Mouse (Mus musculus) gastrocnemius, postnatal 4 days (tissue): Measurements from ENCODE around the gene Zfp282. TPM values are rescaled to one million over a fixed set of nuclear protein-coding genes. Genes with fewer than 3 reads are reported as not detected.
"Not testable (repeated sequence)": the region's sequence is repeated elsewhere in the genome, so short reads cannot be mapped to it uniquely, and the experiment has no call there.

Experiments
- DNase-seq, 2 experiments: peaks; one replicate each; pipeline ENCODE4 v3.0.0; 2021 to 2022; ENCODE audit warnings: low spot score in 2 of 2, mixed read lengths in 2 of 2
- long read RNA-seq, 2 experiments: library from polyadenylated mRNA; stranded (forward); transcript quantifications; one replicate each; pipeline ENCODE4 v2.0.0; 2021
- total RNA-seq, 2 experiments: library from RNA; stranded (reverse); gene quantifications; 2 replicates each; pipeline ENCODE4 v1.2.3; 2021

Zfp282 gene
- 10 to 100 TPM; 14.2 to 15.2 TPM for total RNA-seq
- long read RNA-seq, experiment 1, full-length matches to known transcripts, result 19 of 26 reads
- long read RNA-seq, experiment 1, partial matches to known transcripts, result 5 of 26 reads
- long read RNA-seq, experiment 1, other reads (novel, unspliced or antisense), result 2 of 26 reads
- long read RNA-seq, experiment 2, full-length matches to known transcripts, result 24 of 42 reads
- long read RNA-seq, experiment 2, partial matches to known transcripts, result 10 of 42 reads
- long read RNA-seq, experiment 2, other reads (novel, unspliced or antisense), result 8 of 42 reads

- no peak for DNase-seq
Observed at GRCm38 (mm10) chr6:47877058-47877457, at the start of gene Zfp282. Zfp282 (plus strand) TSS chr6:47877204.

DNA sequence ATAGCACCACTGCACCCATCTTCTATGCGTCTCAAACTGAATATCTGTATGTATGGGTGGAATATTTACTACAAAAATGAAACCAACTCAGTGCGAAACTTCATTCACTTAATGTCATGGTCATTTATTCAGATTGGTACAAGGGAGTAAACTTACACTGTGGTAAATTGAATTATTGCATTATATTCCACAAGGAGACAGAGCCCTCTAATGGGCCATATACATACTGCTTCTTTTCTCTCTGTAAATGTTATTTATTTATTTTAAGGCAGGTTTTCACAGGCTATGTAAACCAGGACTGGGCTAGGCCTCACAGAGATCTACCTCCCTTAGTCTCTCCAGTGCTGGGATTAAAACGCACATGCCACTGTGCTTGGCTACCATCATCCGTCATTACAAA, 49.5 kb upstream of the Zfp282 start:
- DNase-seq, result no peak

GRCm38 (mm10) chr6:47828950-47829349, 48.1 kb upstream of the Zfp282 start:
- DNase-seq, result no peak

DNA sequence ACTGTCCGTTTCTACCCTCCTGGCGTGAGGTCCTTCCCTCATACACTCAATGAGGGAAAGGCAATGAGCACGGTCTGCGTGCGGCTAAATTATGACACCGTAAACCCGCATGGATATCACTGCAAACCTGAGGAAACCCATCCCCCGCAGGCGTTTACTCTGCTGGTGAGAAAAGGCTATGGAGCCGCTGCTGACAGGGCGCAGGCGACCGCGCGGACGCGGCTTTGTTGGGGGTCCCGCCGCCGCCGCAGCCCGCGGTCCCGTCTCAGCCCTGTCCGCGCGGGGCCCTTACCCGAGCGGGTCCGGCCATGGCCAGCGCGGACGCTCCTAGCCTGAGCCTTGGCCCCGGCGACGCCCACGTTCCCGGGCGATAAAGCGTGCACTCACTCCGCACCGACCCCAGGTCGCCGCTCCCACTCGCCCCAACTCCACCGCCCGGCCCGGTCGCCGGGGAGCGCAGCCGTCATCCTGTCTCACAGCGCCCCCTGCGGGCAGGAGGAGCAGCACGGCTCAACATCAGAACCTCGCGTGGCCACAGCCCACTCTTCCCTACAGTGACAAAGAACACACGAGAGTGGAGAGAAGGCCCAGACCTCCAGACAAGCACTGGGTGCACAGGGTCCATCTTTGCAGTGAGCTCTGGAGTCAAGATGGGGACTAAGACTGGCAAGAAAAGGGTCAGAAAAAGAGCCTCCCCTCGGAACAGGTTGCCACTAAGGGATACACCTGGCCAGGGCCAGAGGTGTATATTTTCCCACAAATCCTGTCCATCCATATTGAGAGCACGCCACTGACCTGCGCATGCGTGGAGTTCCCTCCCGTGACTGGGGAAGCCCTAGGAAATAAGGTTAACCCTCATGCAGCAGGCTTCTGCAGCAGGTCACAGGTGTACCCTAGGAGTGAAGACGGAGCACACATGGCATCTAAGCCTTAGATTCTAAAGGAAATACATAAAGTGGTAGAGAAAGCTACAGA, 46.6 kb upstream of the Zfp282 start, which contains the start of gene Zfp786:
Gene Zfp786, minus strand, starts transcription at position 764 of the 975 bp plus-strand sequence.
- DNase-seq, result peak; percentile 94 to 95

GRCm38 (mm10) chr6:47832220-47832619, 44.8 kb upstream of the Zfp282 start:
- no peak for DNase-seq

DNA sequence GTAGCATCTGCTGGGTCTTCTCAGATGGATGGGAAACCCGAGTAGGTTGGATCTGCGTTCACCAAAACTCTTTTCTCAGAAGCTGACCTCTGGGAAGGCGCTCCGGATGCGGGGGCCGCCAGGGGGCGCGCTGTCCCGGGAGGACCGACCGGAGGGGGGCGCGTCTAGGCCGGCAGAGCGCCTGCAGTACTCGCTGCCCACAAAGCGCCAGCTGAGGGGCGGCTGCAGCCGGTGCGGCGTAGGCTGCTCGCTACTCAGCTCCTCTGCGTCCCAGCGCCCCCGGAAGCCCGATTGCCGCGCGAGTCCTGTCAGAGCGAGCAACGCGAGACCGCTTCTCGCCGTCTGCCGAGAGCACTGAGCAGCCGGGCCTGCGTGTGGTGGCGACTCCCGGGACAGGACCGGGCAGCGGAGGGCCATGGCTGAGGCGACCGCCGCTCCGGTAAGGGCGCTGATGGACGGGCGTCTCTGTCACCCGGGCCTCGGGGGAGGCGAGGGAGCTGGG, 41.5 kb upstream of the Zfp282 start, which contains the start of gene Zfp398:
Gene Zfp398, plus strand, starts transcription at position 180 of the 502 bp plus-strand sequence.
- DNase-seq, result peak; percentile 95 to 98

- peak in 1 of 2 experiments; percentile 18 for DNase-seq
Observed at GRCm38 (mm10) chr6:47835984-47836521, 41.0 kb upstream of the Zfp282 start.

DNA sequence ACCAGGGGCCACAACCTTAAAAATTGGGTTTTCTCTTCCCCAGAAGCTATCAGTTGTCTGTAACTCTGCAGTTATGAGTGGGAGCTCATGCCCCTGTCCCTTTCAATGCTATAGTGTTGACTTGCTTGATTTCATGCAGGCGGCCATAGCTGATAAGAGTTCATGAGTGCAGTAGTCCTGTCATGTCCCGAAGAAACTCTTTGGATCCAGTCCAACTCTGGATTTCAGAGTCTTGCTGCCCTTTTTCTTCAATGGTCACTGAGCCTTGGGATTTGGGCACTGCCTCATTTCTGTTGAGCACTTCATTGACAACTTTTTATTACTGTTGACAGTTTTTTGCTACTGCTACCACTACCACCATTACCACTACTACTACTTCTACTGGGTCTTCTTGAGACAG, 39.4 kb upstream of the Zfp282 start:
- DNase-seq, result no peak

DNA sequence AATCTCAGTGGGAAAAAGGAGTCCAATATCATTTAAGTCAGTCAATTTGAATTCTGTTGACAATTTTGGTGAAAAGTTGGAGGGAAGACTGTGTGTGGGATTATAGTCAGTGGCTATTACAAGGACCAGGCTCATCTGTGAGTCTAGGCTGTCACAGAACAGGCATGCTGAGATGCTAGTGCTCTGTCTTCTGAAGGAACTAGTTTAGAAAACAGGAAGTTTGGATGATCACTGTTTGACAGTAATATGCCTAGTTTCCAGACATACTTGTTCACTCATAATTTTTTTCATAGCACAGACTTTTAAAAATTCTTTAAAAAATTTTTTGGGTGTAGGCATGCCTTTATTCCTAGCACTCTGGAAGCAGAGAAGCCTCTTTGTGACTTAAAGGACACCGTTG, 35.9 kb upstream of the Zfp282 start:
- no peak for DNase-seq

- no peak for DNase-seq
Observed at GRCm38 (mm10) chr6:47841831-47842230, 35.2 kb upstream of the Zfp282 start.

- no peak for DNase-seq
Observed at GRCm38 (mm10) chr6:47842337-47842736, 34.7 kb upstream of the Zfp282 start.

- DNase-seq, result no peak
Observed at GRCm38 (mm10) chr6:47845779-47846178, 31.2 kb upstream of the Zfp282 start.

DNA sequence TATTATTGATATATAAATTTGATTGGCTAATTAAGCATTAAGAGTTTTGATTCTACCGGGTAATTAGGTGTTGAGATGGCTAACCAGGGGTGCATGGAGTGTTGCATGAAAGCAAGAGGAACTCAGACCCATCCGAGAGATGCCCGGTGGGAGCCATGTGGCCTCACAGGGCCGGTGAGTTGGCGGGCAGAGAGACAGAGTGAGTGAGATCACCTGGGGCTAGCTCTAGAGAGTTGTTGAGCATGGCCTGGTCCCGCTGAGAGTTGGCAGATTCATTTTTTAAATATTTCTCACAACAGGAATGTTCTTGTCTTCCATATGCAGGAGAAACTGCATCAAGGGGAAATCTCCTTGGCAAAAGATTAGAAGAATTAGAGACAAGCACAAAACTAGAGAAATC, 19.8 kb upstream of the Zfp282 start:
- DNase-seq, result no peak

- DNase-seq, result not testable (repeated sequence)
Observed at GRCm38 (mm10) chr6:47857729-47858128, 19.3 kb upstream of the Zfp282 start.

DNA sequence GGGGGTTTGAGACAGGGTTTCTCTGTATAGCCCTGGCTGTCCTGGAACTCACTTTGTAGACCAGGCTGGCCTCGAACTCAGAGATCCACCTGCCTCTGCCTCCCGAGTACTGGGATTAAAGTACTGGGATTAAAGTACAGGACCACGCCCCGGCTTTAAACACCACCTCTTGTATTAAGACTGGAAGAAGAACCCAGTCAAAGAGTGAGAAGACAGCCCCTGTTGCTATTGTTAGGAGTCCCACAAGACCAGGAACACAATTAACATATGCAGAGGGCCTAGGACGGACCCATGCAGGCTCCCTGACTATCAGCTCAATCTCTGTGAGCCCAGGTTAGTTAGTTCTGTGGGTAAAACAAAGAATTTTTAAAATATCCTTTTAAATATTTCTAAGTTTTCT, 4.7 kb upstream of the Zfp282 start:
- DNase-seq, result no peak

GRCm38 (mm10) chr6:47877461-47878132, 593 bp downstream of the Zfp282 start:
- peak; percentile 84 to 92 for DNase-seq

DNA sequence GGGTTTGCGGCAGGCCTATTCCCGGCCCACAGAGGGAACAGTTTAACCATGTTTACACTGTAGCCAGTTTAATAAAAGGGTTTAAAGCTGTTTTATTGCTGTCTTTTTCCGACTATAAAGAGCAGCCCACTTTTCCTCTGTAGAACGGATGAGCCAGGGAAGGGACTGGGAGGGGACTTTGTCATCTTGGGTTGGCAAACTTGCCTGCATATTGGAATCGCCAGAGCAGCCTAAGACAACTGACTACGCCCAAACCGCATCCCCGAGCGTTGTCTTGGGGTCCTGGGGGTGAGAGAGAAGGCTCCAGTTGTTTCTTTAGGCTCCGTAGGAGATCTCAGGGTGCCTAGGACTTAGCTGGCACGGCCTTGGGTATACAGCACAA, 1.1 kb downstream of the Zfp282 start:
- DNase-seq, result no peak

GRCm38 (mm10) chr6:47878593-47878992, 1.6 kb downstream of the Zfp282 start:
- no peak for DNase-seq

DNA sequence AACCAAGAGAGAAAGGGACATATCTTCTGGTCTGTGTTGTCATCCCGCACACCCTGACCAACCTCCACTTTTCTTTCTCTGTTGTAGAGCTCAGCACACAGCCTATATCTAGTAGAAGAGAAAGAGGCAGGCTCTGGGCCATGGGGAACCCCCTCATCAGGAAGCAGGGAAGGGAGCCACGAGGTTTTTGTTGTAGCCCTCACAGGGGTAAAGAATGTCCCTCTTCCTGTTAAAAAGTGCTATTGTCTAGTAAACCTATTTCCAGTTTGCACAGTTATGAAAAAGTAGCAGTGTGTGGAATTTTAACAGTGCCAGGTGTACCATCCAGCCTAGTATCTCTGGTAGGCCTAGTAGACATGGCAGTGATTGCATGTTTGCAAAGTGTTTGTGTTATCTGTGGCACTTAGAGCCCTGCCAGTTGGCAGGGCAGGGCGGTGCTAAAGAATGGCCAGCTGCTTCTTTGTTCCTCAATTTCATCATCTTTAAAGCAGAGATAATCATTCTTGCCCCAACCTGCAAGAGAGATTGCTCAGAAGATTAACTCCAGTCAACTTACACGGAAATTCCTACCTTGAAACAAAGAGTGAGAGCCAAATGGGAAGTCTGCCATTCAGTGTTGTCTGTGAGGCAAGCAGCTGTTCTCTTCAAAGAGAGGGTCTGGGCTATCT, 2.2 kb downstream of the Zfp282 start:
- no peak for DNase-seq

- no peak for DNase-seq
Observed at GRCm38 (mm10) chr6:47880166-47880565, 3.2 kb downstream of the Zfp282 start.
